Mouse (Mus musculus): ENCODE measurements around the gene Itga9.

- TF ChIP-seq POLR2AphosphoS2 (IDR thresholded peaks at IDR 0.05; ENCODE audit: insufficient read length, low read depth) (no peak), USF1 (IDR thresholded peaks at IDR 0.05; ENCODE audit: low read depth) (no peak), E2F4 (IDR thresholded peaks at IDR 0.05; ENCODE audit: insufficient read depth) (no peak), POLR2A (IDR thresholded peaks at IDR 0.05; ENCODE audit: insufficient read length, low read depth) (no peak), MAX (IDR thresholded peaks at IDR 0.05; ENCODE audit: low read depth) (no peak), CEBPB (IDR thresholded peaks at IDR 0.05; ENCODE audit: insufficient read depth, poor library complexity, severe bottlenecking) (no peak), MYOG (IDR thresholded peaks at IDR 0.05; ENCODE audit: control insufficient read depth in 1 of 3, insufficient read depth in 1 of 3, insufficient read length in 2 of 3, low read depth in 2 of 3) (no peak)
These were observed 276.7 kb downstream of the Itga9 start for GRCm38 (mm10) chr9:118883150-118883549.

Data from myocyte (in vitro differentiated cells).